Mouse (Mus musculus): Measurements from ENCODE around the gene Hsp90aa1.
"Not testable (repeated sequence)": the region's sequence is repeated elsewhere in the genome, so short reads cannot be mapped to it uniquely, and the experiment has no call there.

Gene Hsp90aa1

DNA sequence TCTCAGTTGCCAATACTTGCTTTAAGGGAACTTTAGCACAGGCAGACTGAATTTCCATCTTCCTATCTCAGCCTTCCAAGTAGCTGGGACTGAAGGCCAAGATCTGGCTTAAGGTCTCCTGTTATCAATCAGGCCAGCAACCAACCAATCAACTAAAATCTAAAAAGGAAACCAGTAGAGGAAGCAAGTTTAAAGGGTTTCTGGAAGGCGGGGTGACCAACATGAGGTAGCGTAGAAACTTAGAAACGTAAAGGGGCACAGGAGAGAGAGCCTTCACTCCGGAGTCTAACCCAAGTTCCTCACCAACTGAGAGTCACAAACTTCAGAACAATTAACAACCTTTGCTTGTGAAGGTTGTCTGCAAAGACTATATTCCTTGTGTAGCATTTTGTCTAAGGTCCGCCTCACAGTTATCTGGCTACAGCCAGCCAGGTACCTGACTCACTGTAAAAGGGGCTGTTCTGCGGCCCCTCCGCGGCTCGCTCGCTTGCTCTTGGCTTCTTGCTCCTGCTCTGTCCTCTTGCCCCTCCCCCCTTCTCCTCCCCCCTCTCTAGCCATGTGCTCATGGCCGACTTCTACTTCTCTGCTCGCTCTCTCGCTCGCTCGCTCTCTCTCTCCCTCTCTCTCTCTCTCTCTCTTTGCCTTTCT is 3.9 kb downstream of the Hsp90aa1 start:
- DNase-seq: no peak

DNA sequence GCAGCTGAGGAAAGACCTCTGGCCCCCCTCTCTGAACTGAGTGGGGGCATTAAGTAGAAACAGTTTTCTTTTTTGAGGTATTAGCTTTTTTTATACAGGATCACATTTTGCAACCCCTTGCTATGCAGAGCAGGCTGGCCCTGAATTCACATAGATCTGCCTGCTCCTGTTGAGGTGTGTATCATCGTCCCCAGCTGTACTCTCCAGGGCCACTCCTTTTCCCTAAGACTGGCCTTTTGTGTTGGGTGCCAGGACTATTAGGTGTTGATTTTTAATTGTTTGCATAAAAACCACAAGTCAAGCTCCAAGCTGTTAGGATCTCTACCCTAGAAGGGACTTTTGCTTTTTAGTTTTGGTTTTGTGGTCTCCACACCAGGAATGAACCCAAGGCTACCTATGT is 4.4 kb downstream of the Hsp90aa1 start:
- no peak for DNase-seq

DNA sequence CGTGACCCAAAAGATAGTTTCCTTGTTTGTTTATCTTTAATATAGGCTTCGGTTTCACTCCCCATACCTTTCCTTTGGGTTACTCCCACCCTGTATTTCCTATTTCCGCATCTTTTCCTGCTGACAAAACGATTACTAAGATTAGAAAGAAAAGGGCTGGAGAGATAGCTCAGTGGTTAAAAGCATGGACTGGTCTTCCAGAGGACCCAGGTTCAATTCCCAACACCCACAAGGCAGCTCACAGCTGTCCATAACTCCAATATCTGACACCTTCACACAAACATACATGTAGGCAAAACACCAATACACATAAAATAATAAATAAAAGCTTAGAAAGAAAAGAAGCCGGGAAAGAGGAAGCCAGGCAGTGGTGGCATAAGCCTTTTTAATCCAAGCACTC is 5.1 kb downstream of the Hsp90aa1 start:
- peak; percentile 54 for DNase-seq

DNA sequence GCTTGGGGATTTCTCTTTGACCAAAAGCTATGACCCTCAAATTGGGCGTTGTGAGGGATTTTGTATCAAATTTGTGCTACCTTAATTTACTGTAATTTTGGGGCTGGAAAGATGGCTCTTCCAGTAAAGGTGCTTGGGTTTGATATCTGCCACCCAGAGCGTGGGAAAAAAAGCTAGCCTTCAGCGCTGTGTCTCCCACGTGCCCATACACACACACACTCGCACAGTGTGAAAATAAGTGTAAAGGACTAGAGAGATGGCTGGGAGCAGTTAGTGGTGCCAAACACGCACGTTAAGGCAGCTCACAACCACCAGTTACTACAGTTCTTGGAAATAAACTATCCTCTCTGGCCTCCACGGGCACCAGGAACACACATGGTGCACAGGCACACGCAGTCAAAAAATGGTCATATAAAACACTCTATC is 5.5 kb downstream of the Hsp90aa1 start:
- peak; percentile 58 for DNase-seq

DNA sequence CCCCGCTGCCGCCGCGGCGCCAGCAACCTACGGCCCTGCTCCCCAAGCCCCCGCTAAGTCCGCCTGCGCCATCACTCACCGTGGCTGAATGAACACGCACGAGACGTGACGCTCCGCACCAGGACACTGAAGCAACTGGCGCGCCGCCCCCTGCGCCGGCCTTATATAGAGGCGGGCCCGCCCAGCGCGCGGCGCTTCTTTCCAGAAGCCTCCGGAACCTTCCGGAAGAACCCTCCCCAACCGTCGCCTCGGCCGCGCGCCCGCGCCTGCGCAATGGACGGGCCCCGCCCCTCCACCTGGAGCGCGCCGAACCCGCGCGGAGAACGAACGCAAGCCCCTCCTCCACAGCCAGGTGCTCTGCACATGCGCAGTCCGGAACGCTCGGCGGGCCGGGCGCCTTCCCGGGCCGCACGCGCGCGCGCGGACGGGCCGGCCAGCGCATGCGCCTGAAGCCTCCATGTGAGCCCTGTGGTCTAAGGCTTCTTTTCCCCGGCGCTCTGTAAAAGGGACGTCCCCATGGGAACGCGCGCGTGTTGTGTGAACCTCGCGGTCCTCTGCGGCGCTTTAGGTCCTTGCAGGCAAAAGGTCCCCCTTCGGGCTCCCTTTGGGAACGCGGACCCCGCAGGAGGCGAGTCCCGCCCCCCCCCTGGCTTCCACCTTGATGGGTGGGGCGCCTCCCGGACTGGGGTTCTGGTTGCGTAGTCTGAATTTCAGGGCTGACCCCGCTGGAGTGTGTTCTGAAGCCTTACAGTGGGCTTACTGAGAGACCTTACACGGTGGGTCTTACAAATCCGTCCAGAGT is 6.2 kb downstream of the Hsp90aa1 start:
- peak; percentile 98 for DNase-seq

DNA sequence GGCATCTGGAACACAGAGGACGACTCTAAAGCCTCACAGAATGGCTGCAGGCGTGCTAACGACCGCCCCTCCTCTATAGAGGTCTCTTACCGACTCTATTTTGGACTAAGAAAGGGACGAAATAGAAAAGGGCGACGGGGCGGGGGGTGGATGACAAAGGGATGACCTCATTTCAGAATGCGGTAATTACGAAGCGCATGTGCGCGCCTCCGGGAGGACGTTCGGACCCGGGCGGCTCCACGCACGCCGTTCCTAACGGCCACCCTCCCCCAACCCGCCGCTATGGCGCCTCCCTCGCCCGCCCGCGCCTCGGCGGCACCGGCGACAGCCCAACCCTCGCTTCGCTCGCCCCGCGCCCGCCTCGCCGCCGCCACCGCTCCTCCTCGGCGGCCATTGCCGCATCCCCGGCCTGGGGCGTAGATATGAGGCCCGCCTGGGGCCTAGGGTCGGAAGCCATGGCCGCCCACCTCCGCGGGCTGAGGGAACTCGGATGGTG is 6.8 kb downstream of the Hsp90aa1 start:
- peak; percentile 79 for DNase-seq

DNA sequence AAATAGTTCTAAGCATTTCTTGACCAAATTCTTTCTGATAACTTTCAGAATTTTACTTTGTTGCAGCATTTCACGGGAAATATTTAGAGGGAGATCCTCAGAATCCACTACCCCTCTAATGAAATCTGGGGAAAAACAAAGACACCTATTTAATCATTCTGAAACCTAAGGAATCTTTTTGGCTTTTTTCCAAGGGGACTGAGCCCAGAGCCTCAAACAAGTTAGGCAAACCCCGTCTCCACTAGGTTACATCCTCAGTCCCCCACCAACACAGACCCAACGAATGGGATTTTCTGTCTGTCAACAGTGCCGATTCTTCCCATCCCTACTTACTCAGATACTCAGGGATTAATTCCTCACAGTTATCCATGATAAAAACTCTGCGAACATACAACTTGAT is 9.2 kb downstream of the Hsp90aa1 start:
- DNase-seq: not testable (repeated sequence)

DNA sequence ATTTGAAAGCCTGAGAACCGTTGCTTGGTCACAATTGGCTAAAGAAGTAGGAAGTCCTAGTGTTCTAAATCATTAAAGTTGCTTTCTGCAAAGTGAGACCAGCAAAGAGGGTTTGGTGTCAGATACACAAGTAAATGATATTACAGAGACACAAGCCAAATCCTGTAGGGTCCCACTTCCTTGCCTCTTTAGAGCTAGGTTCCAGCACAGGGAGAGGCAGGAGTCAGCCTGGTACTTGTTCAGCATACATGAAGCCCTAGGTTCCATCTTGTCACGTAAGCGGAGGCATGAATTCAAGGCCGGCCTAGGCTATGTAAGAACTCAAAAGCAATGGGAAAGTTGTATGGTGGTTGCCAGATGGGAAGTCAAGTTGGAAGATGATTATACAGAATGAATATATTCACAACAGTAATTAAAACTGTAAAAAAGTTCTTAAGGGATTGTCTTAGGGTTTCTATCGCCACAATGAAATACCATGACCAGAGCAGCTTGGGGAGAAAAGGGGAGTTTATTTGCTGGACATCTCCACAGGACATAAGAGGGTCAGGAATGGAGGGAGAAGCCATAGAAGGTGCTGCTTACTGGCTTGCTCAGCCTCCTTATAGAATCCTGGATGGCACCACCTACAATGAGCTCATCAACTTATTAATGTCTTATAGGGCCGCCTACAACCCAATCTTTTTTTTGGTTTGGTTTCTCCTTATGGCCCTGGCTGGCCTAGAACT is 12.4 kb downstream of the Hsp90aa1 start:
- no peak for DNase-seq

DNA sequence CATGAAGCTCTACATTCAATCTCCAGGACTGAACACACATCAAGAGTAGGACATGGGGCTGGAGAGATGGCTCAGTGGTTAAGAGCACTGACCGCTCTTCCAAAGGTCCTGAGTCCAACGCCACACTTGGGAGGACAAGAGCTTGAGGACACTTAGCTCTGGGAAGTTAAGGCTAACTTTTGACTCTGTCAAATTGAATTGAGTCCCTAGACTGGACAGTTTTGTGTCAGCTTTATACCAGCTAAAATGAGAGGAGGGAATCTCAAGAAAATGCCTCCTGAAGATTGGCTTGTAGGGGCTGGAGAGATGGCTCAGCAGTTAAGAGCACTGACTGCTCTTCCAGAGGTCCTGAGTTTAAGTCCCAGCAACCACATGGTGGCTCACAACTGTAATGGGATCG is 13.6 kb downstream of the Hsp90aa1 start:
- not testable (repeated sequence) for DNase-seq

DNA sequence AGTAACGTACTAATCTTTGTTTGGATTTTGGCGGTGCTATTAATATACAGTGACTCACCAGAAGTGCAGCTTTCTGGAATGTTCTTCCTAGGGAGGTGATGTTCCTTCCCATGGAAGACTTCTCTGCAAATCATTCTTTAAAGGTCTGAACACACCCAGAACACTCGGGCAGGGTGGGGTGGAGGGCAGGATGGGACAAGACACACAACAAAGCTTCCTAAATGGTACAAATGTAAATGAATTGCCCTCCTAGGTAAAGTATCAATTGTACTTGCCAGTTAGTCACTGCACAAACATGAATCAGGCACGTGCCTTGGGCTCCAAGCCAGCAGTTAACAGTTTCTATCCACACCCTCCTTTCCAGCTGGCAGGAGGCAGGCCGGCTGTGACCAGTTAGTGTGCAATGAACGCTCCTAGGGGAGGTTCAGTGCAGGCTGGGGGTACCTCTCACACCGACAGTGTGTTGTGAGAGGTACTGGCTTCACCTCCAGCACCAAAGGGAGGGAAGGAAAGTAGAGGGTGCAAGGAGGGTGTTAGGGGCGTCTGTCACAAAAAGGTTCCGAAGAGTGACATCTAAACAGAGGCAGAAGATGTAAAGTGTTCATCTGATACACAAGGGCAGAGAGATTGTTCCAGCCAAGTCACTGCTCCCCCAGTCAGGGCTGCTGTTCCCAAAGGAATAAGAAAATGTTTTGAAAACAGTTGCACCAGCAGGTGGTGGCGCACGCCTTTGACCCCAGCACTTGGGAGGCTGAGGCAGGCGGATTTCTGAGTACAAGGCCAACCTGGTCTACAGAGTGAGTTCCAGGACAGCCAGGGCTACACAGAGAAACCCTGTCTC is 14.4 kb downstream of the Hsp90aa1 start:
- DNase-seq: no peak

DNA sequence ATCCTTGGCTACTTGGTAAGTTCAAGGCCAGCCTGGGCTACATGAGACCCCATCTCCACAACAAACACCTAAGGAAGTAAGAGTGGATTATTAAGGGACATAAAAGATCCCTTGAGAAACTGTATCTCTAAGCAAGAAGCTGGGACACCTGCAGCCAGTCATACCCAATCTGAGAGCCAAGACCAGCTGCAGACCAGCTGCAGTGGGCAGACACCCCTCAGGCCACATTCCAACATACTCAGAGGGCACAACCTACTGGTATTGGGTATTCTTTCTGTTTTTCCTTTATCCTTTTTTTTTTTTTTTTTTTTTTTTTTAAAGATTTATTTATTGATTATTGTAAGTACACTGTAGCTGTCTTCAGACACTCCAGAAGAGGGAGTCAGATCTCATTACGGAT is 18.9 kb downstream of the Hsp90aa1 start:
- no peak for DNase-seq

DNA sequence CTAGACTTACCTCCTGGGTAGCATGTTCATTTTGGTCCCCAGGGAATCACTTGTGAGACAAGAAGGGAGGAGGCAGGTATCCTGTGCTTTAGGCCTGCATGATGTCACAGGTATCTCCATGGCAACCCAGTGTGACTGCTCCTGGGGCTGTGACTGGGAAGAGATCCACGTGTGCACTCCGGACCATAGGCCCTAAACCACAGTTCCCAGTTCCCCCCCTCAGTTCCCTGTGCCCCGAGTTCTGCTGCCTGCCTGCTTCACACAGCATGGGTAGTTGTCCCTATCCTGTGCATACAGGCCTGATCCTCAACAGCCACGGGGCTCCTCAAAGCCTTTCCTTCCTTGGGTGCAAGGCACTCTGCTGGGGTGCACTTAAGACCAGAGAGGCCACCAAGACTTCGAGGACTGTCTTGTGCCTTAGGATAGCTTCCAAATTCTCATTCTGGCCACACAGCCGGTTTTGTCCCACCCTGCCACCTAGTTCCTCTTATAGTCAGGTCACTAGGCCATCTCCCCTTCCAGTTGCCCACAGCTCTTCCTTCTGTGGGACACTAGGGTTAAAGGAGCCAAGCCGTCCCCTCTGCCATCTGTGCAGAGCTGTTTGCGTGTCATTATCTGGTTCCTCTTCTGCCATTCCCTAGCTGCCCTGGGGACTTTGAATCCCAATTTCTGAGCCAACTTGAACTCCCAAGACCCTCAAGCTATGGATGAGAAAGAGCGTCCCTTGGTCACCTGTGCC is 19.8 kb downstream of the Hsp90aa1 start, which contains the start of gene 1700001K19Rik:
1700001K19Rik (minus strand) TSS at position 59 of the 739 bp plus-strand sequence.
- DNase-seq: no peak

DNA sequence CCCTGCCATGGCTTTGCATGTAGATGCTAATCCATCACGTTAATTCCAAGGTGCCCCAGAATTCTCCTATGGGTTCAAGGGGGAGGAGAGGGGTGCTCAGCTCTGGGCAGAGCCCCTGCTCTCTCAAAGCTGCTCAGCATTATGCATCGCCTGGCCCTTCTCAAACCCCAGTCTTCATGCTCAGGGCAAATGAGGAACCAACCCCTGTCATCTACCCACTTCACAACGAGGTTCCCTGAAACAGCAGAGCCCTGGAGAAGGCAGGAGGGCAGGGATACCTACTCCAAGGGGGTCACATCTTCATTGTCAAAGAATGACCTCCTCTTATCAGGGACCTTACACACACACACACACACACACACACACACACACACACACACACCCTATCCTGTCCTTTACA is 20.6 kb downstream of the Hsp90aa1 start:
- no peak for DNase-seq

DNA sequence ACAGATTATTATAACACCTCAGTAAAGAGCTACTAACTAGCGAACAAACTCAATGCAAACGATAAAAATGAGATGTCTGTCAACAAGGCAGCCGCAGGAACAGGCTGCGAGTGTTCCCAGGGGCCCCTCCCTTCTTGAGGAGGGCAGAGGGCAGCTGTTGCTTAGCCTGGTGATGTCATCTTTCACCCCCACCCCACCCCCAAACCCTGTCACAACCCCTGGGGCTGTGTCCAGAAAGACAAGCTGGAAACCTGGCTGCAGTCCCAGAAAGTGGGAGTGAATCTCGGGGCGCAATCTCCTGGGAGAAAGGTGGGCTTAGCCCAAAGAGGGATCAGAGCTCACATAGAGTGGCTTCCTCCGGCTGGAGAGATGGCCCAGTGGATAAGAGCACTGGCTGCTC is 21.3 kb downstream of the Hsp90aa1 start:
- no peak for DNase-seq

DNA sequence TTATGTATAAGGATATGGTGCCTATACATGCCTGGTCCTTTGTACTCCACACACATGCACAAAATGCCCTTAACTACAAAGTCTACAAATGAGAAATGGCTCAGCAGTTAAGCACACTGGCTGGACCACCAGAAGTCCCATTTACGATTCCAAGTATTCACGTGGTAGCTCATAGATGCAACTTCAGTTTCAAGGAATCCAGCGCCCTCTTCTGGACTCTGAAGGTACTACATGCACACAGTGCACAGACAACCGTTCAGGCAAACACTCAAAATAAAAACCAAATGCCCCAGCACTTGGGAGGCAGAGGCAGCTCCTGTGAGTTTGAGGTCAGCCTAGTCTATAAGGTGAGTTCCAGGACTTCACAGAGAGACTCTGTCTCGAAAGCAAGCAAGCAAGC is 28.3 kb downstream of the Hsp90aa1 start:
- no peak for DNase-seq

DNA sequence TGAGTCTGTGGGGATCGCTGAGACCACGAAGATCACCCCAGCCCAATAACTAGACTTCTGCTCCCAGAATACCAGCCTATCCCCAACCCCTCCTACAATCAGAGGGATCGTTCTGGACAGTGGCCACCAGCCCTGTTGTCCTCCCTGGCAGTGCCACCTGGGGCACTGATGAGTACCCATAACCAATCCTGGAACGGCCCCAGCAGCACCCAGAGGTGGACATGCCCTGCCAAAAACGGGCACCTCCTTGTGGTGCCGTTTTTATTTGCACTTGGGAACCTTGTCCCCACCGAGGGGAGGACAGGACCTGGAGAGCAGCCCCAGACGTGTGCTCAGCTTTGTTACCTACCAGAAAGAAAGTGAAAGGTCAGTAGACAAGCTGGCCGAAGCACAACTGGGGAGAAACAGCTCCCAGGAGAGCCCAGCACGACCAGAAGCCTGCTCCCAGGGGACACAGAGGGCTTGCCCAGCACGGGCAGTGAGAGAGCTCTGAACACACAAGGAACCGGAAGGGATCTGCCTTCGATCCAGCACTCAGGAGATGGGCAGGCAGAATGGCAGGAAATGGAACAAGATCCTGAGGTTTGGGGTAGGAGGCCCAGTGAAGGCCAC is 35.0 kb downstream of the Hsp90aa1 start:
- DNase-seq: no peak

DNA sequence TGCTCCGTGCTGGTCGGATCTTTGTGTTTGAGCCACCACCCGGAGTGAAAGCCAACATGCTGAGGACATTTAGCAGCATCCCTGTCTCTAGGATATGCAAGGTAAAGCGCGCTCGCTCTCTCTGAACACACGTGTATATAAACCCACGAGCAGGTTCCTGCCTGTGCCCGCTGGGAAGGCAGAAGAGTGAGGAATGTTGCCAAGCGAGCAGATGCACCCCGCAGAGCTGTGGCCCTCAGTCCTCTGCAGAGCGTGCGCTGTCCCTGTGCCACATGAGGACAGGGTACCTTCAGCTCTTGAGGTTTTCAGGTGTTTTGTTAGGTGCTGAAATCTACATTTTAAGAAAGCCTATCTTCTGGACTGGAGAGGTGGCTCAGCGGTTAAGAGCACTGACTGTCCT is 40.8 kb downstream of the Hsp90aa1 start:
- DNase-seq: peak; percentile 26

DNA sequence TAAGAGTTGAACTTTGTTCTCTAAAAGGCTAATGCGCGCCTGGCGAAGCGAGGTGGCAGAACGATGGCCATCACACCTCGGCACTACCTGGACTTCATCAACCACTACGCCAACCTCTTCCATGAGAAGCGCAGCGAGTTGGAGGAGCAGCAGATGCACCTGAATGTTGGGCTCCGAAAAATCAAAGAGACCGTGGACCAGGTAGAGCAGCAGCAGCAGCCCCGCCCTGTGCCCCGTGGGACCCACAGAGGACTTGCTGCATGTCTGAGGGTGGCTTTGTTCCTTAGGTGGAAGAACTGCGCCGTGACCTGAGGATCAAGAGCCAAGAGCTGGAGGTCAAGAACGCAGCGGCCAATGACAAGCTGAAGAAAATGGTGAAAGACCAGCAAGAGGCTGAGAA is 51.1 kb downstream of the Hsp90aa1 start:
- no peak for DNase-seq

DNA sequence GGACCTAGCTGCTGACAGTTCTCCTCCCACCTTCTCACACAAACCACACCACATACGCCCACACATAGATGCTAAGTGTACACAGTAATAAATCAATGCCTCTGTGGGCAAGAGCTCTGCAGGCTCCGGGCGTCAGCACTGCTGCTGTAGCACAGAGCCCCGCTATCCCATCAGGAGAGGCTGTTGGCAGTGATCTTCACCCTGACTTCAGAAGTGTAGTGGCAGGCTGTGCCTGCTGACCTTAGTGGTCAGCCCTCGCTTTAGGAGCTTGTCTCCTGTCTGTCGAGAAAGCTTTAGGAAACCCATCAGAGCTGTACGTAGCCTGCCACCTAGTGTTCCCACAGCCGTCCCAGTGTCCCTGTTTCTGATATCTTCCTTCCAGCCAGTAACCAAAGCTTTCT is 52.3 kb downstream of the Hsp90aa1 start:
- no peak for DNase-seq

Measured in cerebellum, adult 9-10 months (tissue).